Mouse (Mus musculus) lung, adult 2 months (tissue): ENCODE results near the gene Nek9. TPM values are rescaled to one million over a fixed set of nuclear protein-coding genes. Genes with fewer than 3 reads are reported as not detected.

Source experiments
- DNase-seq: peaks from one replicate; pipeline ENCODE4 v3.0.0; 2022
- H3K4me1 ChIP-seq: fragments of 200-500 bp; 2 replicates; pipeline ENCODE4 v1.6.1; 2011; ENCODE audit warnings: low read length; ENCODE audit not compliant: control insufficient read depth, insufficient read depth
- H3K4me3 ChIP-seq: fragments of 200-500 bp; replicated peaks from 2 replicates; pipeline ENCODE3; 2011; ENCODE audit warnings: low read depth, mild to moderate bottlenecking, control low read depth, low read length; ENCODE audit errors: extremely low read depth
- CTCF ChIP-seq: fragments of 200-500 bp; IDR thresholded peaks from 2 replicates; pipeline ENCODE4 v1.5.1; 2011; ENCODE audit warnings: mild to moderate bottlenecking, low read length, control low read depth; ENCODE audit not compliant: insufficient read depth
- POLR2A ChIP-seq: fragments of 200-500 bp; IDR thresholded peaks from 2 replicates; pipeline ENCODE4 v1.6.1; 2011; ENCODE audit warnings: low read depth, mild to moderate bottlenecking, control low read depth, low read length, borderline replicate concordance; ENCODE audit errors: extremely low read depth
- whole genome bisulfite sequencing: fragments of 180-500 bp; shearing (Covaris S2); methylation state at CpG from one replicate; pipeline ENCODE4 v1.1.7; 2018; 5-methylcytosine and 5-hydroxymethylcytosine counted together
- polyA plus RNA-seq: library from polyadenylated mRNA; depleted of rRNA; stranded (reverse); fragments of >200 nt; gene quantifications from 2 replicates; pipeline ENCODE4 v1.2.3, GENCODE M21; 2012

The Nek9 gene
- polyA plus RNA-seq, 1 experiment = 39.7 TPM

- TF ChIP-seq CTCF (no peak), POLR2A (no peak)
- DNase-seq = no peak
- no peak overlapping the region for H3K4me3 ChIP-seq
- 58% methylated on average over 3 of the region's 3 CpGs for WGBS
- peaks cover 19% of the 10 kb centered on the region for H3K4me1 ChIP-seq
Measured at GRCm38 (mm10) chr12:85347196-85347595, 8.0 kb upstream of the Nek9 start.

GRCm38 (mm10) chr12:85346374-85346773, 7.2 kb upstream of the Nek9 start:
- WGBS = 40% methylated on average over 3 of the region's 3 CpGs
- Histone ChIP-seq H3K4me3 (no peak overlapping the region), H3K4me1 (peaks cover 19% of the 10 kb centered on the region)
- no peak for DNase-seq
- TF ChIP-seq CTCF (peak; percentile 21; the same call in 1 of the 2 replicates), POLR2A (no peak)

GRCm38 (mm10) chr12:85345559-85345958, 6.4 kb upstream of the Nek9 start:
- no peak for TF ChIP-seq CTCF
- no peak for TF ChIP-seq POLR2A
- WGBS = 79% methylated on average over 6 of the region's 6 CpGs
- Histone ChIP-seq H3K4me1 (peaks cover 15% of the 10 kb centered on the region), H3K4me3 (no peak overlapping the region)
- no peak for DNase-seq

GRCm38 (mm10) chr12:85344252-85344651, 5.1 kb upstream of the Nek9 start:
- TF ChIP-seq POLR2A = no peak
- Histone ChIP-seq H3K4me1 (peaks cover 16% of the 10 kb centered on the region), H3K4me3 (no peak overlapping the region)
- 64% methylated on average over 7 of the region's 7 CpGs for WGBS
- no peak for DNase-seq

DNA sequence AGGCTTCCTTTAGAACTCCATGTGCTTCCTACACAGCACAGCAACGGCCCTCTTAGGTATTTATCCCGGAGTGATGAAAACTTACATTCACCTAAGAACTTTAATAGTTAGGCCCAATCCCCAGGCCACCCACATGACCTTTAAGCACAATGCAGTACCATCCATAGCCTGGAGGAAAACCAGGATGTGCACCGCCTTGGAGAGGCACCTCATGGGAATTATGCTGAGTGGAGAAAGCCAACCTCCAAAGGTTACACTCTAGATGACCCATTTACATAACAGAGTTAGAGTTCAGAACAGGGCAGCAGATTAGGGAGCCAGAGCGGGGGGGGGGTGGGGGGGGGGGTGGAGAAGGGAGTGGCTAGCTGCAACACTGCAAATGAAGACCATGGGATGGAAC, 3.1 kb upstream of the Nek9 start:
- H3K4me3 ChIP-seq = no peak overlapping the region
- 76% methylated on average over 4 of the region's 4 CpGs for WGBS
- no peak for DNase-seq
- no peak for TF ChIP-seq POLR2A
- peaks cover 12% of the 10 kb centered on the region for H3K4me1 ChIP-seq

DNA sequence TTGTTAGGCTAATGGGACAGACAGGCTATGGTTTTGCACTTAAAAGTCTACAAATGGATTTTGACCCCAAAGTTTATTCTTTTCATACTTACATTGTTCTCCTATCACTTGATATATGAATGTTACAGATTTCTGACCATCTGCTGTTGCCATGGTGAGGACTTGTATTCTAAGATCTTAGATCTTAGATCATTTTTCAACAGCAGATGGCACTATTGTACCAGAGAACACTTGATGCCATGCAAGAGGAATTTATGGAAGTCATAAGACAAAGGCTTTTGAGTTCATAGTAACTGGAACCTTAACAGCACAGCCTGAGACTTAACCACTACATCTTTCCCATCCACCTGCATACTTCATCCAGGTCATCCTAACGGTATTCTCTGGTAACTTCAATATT, 2.0 kb upstream of the Nek9 start:
- TF ChIP-seq POLR2A = no peak
- no peak for TF ChIP-seq CTCF
- Histone ChIP-seq H3K4me1 (peaks cover 8% of the 10 kb centered on the region), H3K4me3 (no peak overlapping the region)
- 45% methylated on average over 1 of the region's 1 CpGs for WGBS
- DNase-seq = no peak

- peak overlapping the region; percentile 4 for H3K4me3 ChIP-seq
- peaks cover 7% of the 10 kb centered on the region; the same call in 1 of the 2 replicates for H3K4me1 ChIP-seq
- no peak for DNase-seq
- WGBS = 21% methylated on average over 4 of the region's 4 CpGs
- TF ChIP-seq POLR2A = no peak
- no peak for TF ChIP-seq CTCF
Measured at GRCm38 (mm10) chr12:85339947-85340346, 785 bp upstream of the Nek9 start.

- 1% methylated on average over 42 of the region's 42 CpGs for WGBS
Measured at GRCm38 (mm10) chr12:85338815-85339214, 347 bp downstream of the Nek9 start.

DNA sequence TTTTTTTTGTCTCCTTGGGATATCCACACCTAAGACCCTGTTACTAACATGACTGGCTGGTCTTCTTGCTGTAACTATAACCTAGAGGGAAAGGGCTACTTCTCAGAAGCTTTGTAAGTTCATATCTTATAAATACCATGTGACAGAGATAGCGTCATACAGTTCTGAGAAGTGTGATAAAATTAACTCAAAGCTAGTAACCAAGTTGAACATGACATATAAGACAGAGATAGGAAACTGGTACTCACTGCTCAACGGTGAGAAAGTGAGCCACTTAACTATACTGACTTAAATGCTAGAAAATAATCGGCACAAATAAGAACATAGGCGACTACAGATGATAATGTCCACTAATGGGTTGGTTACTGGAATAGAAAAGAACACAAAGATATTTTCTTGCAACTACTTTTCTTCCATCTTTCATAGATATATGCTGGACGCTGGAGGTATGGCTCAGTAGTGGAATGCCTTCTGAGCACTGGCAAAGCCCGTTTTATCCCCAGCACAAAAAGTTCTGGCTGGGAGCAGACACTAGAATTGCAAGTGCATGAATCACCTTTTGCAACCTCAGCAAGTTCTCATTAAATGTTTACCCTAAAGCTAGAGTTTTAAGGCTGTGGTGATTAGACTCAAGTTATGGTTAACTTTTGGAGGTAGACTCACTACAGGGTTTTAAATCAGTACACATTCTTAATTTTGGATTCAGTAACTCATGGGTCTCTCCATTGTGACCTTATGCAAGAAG, 1.4 kb downstream of the Nek9 start:
- no peak for TF ChIP-seq CTCF
- TF ChIP-seq POLR2A = no peak
- no peak for DNase-seq
- Histone ChIP-seq H3K4me3 (no peak overlapping the region), H3K4me1 (peaks cover 7% of the 10 kb centered on the region; the same call in 1 of the 2 replicates)
- WGBS = 74% methylated on average over 6 of the region's 6 CpGs

More at GRCm38 (mm10) chr12:85338815-85339214, 347 bp downstream of the Nek9 start:
- no peak for TF ChIP-seq CTCF
- TF ChIP-seq POLR2A = no peak
- H3K4me3 ChIP-seq = peak overlapping the region; percentile 91
- H3K4me1 ChIP-seq = peaks cover 7% of the 10 kb centered on the region; the same call in 1 of the 2 replicates
- DNase-seq = no peak

GRCm38 (mm10) chr12:85330153-85330552, 9.0 kb downstream of the Nek9 start:
- Histone ChIP-seq H3K4me1 (no peaks in the 10 kb centered on the region), H3K4me3 (no peak overlapping the region)
- WGBS = 71% methylated on average over 7 of the region's 7 CpGs
- no peak for DNase-seq
- no peak for TF ChIP-seq POLR2A
- no peak for TF ChIP-seq CTCF
